Mouse (Mus musculus) cerebellum, adult 2 months (tissue): ENCODE results near the gene Ift140.

ENCODE experiments used
- CTCF ChIP-seq: fragments of 200-500 bp; IDR thresholded peaks from 2 replicates; pipeline ENCODE4 v1.5.1; 2011; ENCODE audit warnings: low read depth, mild to moderate bottlenecking, control low read depth, low read length, moderate library complexity, borderline replicate concordance; ENCODE audit not compliant: insufficient read depth
- POLR2A ChIP-seq: fragments of 200-500 bp; IDR thresholded peaks from 2 replicates; pipeline ENCODE4 v1.6.1; 2011; ENCODE audit warnings: low read length, control low read depth, borderline replicate concordance; ENCODE audit not compliant: insufficient read depth

DNA sequence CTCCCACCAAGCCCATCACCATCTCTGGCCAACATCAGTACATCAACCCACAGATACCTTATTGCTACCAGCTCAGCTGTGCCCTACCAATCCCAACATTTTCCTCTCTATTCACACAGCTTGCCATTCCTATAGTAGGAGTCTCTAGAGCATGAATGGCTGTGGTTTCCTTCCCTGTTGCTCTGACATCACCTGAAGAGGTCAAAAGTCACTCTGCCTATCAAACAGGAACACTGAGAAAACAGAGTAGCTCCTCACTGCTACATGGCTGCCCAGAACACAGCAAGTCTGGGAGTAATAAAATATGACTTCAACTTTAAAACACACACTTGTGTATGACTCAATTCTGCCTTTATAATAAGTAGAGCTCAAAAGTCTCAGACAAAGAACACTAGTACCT is 8.4 kb upstream of the Ift140 start:
- TF ChIP-seq CTCF (no peak), POLR2A (no peak)
